Mouse (Mus musculus): ENCODE results near the gene Asb15. TPM values are rescaled to one million over a fixed set of nuclear protein-coding genes. Genes with fewer than 3 reads are reported as not detected.

Gene Asb15
- 10 to 100 TPM; 62.3 to 70.5 TPM for total RNA-seq (2021)
- long read RNA-seq, experiment 1, partial matches to known transcripts = 3 of 24 reads
- long read RNA-seq, experiment 1, other reads (novel, unspliced or antisense) = 21 of 24 reads
- long read RNA-seq, experiment 2, partial matches to known transcripts = 0 of 5 reads
- long read RNA-seq, experiment 2, other reads (novel, unspliced or antisense) = 5 of 5 reads

DNA sequence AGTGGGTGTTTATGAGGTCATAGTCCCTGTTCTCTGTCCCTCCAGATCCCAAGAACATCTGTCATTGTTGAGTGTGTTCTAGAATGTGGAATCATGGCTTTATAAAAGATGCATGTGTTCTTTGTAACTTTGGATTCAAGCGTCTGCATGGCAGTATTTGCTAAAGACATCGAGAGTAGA, at the start of gene Asb15:
TSS of gene Asb15 (plus strand) at position 81 of the 180 bp plus-strand sequence.
- no peak for DNase-seq

DNA sequence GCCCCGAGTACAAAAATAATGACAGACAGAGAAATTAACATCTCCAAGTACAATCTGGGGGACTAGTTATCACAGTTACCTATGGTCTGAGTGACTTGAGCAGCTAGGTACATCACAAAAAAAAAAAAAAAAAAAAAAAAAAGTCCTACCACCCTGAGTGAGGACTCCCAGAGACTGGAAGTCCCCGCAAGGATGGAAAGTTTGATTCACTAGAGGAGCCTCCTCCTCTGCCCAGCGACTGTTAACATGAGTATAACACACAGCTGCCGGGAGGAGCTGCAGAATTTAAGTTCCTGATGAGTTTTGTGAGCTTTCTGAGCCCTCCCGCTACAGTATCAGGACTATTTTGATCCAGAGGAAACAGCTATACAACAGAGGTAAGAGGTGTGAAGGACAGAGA, 41.4 kb upstream of the Asb15 start:
- DNase-seq = no peak

DNA sequence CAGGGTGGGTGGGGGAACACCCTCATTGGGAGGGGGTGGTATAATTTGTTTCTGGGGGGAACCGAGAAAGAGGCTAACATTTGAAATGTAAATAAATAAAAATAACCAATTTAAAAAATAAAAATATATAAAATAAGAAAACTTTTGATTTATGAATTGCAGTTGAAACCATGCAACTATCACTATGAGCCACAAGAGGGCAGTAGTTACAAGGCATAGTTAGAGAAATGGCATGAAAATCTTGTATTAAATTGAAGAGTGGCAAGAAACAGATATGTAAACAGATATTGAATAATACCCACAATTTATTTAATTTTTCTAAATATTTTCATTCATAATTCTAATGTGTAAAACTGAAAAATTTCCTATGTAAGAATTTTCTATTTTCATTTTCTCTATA, 37.6 kb upstream of the Asb15 start:
- no peak for DNase-seq

DNA sequence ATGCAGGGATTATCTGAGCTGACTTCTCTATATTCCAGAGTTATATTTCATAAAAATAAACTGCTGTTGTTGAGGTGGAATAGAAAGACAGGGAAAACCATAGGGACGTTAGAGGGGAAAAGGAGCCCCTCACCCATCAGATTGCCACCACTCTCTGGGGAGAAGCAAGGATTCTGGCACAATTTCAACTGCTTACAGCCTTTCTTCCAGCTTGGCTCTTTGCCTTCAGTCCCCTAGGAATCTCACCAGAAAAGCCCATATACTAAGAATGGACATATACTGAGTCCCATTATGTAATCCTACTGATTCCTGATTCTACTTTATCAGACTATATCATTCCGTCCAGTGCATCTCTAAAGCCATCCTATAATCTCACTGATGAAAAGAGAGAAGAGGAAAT, 23.8 kb upstream of the Asb15 start:
- no peak for DNase-seq

DNA sequence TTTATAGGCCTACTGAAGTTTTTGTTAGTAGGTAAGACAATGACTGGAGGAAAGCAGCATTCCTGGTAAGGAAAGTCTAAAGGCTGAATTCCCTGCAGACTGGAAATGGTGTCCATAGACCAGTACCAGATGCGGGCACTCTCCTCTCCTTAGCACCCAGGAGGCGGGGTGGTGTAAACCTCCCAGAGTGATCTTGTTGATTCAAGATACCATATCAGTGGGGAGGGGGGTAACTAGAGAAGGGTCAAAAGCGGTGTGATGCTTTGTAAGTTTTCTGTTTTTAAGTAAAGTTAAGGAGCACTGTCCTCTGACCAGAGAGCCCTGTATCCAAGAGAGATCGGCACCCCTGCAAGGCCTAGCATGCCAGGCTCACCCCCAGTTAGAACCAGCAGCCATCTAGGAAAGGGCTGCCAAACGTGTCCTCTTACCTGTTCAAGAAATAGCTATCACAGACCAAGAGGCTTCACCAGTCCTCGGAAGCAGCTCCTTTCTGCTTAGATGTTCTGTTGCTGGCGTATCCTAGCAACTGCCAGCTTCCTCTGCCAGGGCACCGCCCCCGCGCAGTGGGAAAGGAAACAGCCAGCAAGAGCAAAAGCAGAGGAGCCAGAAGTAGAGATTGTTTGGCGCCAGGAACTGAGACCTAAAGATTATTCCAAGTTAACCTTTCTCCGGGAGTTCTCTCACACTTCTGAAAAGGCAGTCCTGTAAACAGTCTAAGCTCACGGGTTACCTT, 13.2 kb upstream of the Asb15 start, which contains the start of gene Iqub:
TSS of gene Iqub (minus strand) at position 516 of the 733 bp plus-strand sequence.
- peak; percentile 75 to 83 for DNase-seq

GRCm38 (mm10) chr6:24516197-24516596, 11.7 kb upstream of the Asb15 start:
- no peak for DNase-seq

GRCm38 (mm10) chr6:24525705-24526104, 2.2 kb upstream of the Asb15 start:
- DNase-seq = no peak

GRCm38 (mm10) chr6:24527155-24528063, 535 bp upstream of the Asb15 start, which contains the start of gene Ndufa5:
Ndufa5 (minus strand) TSS chr6:24528013.
- DNase-seq = peak; percentile 92 to 96

- peak; percentile 68 to 80 for DNase-seq
Measured at GRCm38 (mm10) chr6:24530166-24530565, 2.2 kb downstream of the Asb15 start.

DNA sequence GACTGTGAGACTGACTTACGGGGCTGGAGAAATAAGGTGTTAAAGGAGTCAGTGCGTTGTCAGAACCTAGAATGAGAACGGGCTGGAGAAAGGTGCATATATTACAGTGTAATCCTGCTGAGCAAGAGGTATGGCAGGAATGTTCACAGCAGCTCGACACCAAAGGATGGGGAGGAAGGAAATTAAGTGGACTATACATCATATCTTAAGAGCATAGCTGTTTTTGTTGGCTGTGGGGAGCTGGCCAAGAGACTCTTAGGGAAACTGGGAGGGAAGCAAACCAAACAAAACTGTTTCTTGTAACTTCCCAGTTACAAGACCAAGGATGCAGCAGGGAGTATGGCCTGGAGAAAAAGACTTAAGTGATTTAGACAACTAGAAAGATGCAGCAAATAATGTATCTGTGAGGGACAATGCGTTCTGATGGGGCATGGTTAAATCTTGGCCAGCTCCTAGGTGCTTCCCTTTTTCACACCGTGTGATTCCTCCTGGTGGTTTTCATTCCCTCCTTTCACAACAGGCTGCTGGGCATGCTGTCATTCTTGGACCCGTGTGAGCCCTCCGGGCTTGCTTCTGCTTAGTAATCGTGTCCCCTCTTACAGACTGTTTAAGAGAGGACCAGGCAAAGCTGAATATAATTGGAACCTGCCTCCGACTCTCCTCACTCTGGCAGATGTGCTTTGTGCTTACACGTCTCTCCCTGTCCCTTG, 2.9 kb downstream of the Asb15 start:
- DNase-seq = peak; percentile 43 to 67

GRCm38 (mm10) chr6:24532804-24533203, 4.9 kb downstream of the Asb15 start:
- no peak for DNase-seq

DNA sequence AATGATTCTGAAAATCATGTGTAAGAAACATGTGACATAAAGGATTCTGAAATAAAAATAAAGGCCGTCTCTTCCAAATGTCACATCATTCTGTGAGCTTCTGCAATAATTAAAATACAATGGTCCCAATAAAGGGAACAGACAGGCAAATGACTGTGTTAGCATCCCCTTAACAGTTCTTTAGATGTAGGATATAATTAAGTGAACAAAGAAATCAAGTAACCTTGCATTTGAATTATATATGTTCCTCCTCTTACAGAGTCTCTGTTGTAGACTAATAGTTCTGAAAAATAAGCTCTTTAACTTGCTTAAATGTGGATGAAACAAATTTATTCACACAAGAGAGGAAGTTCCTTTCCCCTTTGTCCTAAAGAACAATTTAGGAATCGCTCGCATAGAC, 10.5 kb downstream of the Asb15 start:
- DNase-seq = no peak

GRCm38 (mm10) chr6:24540106-24540505, 12.2 kb downstream of the Asb15 start:
- DNase-seq = no peak

GRCm38 (mm10) chr6:24542393-24542792, 14.4 kb downstream of the Asb15 start:
- DNase-seq = peak; percentile 68 to 77

DNA sequence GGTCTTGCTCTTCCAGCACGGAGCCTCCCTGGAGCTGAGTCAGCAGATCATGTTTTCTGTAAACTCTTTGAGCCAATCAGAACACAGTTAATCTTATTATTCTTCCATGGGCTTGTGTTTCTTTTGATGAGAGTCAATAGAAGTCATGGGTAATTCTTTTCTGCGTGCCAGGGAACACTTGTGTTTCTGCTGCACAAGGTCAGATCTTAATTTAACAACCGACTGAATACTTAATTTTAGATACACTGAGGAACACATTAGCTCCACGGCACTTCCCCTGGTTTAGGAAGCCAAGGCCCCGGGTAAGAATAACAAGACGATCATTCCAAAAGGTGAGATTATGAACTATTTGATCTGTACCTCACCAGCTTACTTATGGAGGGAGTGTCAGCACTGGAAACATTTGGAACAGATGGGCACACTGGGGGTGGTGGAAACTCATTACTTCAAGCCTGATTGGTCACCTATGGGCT, 15.2 kb downstream of the Asb15 start:
- DNase-seq = peak; percentile 66 to 80

DNA sequence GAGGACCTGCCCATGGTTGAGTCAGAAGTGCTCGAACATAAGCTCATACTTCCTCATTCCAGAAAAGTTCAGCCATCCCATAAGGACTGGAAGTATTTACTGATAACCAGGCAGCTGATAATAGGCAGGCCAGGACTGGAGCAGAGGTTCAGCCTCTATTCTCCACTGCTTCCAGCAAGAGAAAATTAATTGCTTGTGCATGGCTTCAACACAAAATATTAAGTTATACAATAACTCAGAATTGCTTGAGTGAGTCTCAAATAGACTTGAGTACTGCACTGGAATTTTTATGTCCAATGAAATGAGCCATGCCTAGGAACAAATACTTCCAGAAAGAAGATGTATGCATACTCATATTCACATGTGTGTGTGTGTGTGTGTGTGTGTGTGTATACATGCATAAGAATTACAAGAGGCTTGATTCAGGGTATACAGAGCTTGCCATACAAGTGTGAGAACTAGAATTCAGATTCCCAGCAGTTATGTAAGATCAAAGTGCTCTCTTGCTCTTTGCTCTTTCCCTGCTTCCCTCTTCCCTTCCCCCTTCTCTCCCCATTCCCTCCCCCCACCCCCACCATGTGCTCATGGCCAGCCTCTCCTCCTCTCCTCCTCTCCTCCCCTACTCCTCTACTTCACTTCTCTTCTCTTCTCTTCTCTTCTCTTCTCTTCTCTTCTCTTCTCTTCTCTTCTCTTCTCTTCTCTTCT, 18.9 kb downstream of the Asb15 start:
- DNase-seq = peak in 1 of 2 experiments; percentile 31

- no peak for DNase-seq
Measured at GRCm38 (mm10) chr6:24549801-24550200, 21.9 kb downstream of the Asb15 start.

GRCm38 (mm10) chr6:24552046-24552445, 24.1 kb downstream of the Asb15 start:
- DNase-seq = no peak

DNA sequence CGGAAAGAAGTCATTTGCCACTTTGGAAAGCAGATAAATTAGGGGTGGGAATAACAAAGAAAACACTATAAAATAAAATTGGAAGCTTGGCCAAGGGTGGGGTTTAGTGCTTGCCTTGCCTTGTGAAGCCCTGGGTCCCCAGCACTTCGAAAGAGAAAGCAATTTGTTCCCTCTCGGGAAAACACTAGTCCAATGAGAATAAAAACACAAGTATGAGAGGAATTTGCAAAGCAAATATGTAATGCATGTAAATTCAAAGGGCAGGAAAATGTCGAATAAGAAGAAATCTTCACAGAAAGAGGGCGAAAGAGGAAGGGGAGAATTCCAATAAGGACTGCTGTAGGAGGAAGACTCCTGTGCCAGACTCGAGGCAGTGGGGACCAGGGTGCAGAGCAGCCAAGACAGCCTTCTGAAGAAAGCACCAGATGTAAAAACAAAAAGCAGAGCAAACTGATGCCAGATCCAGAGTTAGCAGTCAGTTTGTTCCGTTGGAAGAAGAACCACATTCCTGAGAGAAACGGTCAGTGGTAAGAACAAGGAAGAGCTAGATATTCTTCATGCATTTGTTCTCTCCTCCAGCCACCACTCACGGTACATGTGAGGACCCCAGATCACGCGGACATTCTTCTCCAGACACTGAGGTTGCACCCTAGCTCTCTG, 26.6 kb downstream of the Asb15 start:
- peak; percentile 58 to 66 for DNase-seq

- DNase-seq = no peak
Measured at GRCm38 (mm10) chr6:24555488-24555887, 27.5 kb downstream of the Asb15 start.

DNA sequence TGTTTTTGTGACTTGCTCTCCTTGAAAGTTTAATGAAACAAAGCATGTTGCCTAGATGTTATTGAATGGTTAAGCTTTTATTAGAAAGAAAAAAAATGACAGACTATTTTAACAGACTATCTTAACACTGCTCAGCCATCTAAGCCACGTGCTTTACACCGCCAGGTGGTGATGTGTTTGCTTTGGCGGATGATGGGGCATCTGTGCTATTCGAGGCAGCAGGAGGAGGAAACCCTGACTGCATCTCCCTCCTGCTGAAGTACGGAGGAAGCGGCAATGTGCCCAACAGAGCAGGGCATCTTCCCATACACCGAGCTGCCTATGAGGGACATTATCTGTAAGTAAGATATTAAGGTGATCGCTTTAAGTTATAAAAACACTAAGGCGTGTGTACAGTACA, 36.1 kb downstream of the Asb15 start:
- DNase-seq = peak in 1 of 2 experiments; percentile 35

Data from heart, adult 18-20 months (tissue).